Mouse (Mus musculus) thymus, adult 2 months (tissue): ENCODE data around the gene Gm20388. TPM values are rescaled to one million over a fixed set of nuclear protein-coding genes. Genes with fewer than 3 reads are reported as not detected.
"Not testable (repeated sequence)": the region's sequence is repeated elsewhere in the genome, so short reads cannot be mapped to it uniquely, and the experiment has no call there.

Experiments
- DNase-seq: peaks from one replicate; pipeline ENCODE4 v3.0.0; 2021
- H3K27ac ChIP-seq: fragments of 200-500 bp; 2 replicates; pipeline ENCODE4 v1.5.1; 2012; ENCODE audit warnings: low read length, control low read depth; ENCODE audit not compliant: control insufficient read depth, insufficient read depth
- H3K27me3 ChIP-seq: fragments of 200-500 bp; 2 replicates; pipeline ENCODE4 v1.6.1; 2012; ENCODE audit warnings: mild to moderate bottlenecking, low read length, moderate library complexity, mixed read lengths; ENCODE audit not compliant: control insufficient read depth, insufficient read depth
- H3K36me3 ChIP-seq: fragments of 200-500 bp; 2 replicates; pipeline ENCODE4 v1.6.1; 2012; ENCODE audit warnings: mild to moderate bottlenecking, low read length, moderate library complexity; ENCODE audit not compliant: control insufficient read depth, insufficient read depth
- H3K4me1 ChIP-seq: fragments of 200-500 bp; replicated peaks from 2 replicates; pipeline ENCODE4 v1.6.1; 2012; ENCODE audit warnings: low read length; ENCODE audit not compliant: control insufficient read depth, insufficient read depth
- H3K4me3 ChIP-seq: fragments of 200-500 bp; 2 replicates; pipeline ENCODE4 v1.5.1; 2012; ENCODE audit warnings: mild to moderate bottlenecking, low read length, control low read depth, moderate library complexity; ENCODE audit not compliant: control insufficient read depth, insufficient read depth
- CTCF ChIP-seq: fragments of 200-500 bp; IDR thresholded peaks from 2 replicates; pipeline ENCODE4 v1.5.1; 2012; ENCODE audit warnings: mild to moderate bottlenecking, control low read depth, low read length, moderate library complexity, borderline replicate concordance; ENCODE audit not compliant: control insufficient read depth, poor library complexity, insufficient read depth; ENCODE audit errors: extremely low read depth
- POLR2A ChIP-seq: fragments of 200-500 bp; IDR thresholded peaks from 2 replicates; pipeline ENCODE4 v1.6.1; 2012; ENCODE audit warnings: mild to moderate bottlenecking, low read length, control low read depth, moderate library complexity; ENCODE audit not compliant: control insufficient read depth, poor library complexity, insufficient read depth; ENCODE audit errors: extremely low read depth
- WGBS: fragments of 180-500 bp; shearing (Covaris S2); methylation state at CpG from one replicate; pipeline ENCODE4 v1.1.7; 2018; 5-methylcytosine and 5-hydroxymethylcytosine counted together
- polyA plus RNA-seq: library from polyadenylated mRNA; depleted of rRNA; stranded (reverse); fragments of >200 nt; gene quantifications from 2 replicates; pipeline ENCODE4 v1.2.3, GENCODE M21; 2012

Gm20388 gene
- polyA plus RNA-seq, 1 experiment: 103 TPM

DNA sequence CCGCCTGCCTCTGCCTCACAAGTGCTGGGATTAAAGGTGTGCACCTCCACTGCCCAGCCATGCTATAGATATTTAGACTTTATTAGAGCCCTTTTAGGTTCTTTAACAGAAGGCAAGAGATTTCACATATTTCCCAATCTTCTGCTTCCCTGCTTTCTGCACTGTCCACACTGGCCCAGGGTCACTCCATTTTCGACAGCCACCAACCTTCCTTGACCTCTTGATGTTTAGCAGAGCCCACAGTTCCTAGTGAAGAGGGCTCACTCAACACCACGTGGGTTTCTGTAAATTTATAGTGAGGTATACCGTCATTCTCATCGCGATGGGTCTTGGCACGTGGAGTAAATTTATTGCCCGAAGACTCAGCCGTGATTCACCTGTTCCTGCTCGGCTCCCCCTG, 3719.4 kb downstream of the Gm20388 start:
- peaks cover 12% of the 10 kb centered on the region; the same call in 1 of the 2 replicates for H3K27me3 ChIP-seq
- WGBS: 45% methylated on average over 10 of the region's 10 CpGs
- no peak for DNase-seq

DNA sequence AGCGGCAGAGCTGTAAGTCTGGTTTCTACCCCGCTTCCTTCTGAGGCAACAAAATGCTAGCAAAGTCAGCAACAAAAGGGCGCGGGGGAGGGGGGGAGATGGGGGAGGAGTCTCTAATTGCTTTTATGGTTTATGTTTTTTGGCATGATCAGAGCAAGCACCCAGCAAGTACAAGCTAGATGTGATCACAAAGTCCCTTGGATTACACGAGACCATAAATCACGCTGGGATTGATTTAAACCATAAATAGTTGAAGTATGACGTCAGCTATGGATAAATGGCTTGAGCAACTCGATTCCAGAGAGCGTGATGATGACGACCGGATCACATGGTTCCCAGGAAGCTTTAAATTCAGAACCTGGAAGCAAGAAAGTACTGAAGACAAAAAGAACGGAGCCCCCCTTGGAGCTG, 3720.2 kb downstream of the Gm20388 start:
- Histone ChIP-seq H3K4me3 (no peak overlapping the region), H3K36me3 (no peaks in the 10 kb centered on the region), H3K4me1 (0 out of 2 replicates have a peak, but pooled peaks cover 4% of the 10 kb centered on the region), H3K27ac (no peak overlapping the region), H3K27me3 (peaks cover 12% of the 10 kb centered on the region; the same call in 1 of the 2 replicates)
- TF ChIP-seq POLR2A: no peak
- 52% methylated on average over 12 of the region's 12 CpGs for WGBS
- no peak for DNase-seq

More for the DNA sequence above, 3719.4 kb downstream of the Gm20388 start:
- Histone ChIP-seq H3K36me3 (no peaks in the 10 kb centered on the region), H3K27ac (no peak overlapping the region), H3K4me3 (no peak overlapping the region), H3K4me1 (0 out of 2 replicates have a peak, but pooled peaks cover 4% of the 10 kb centered on the region)
- TF ChIP-seq CTCF: no peak
- no peak for TF ChIP-seq POLR2A

DNA sequence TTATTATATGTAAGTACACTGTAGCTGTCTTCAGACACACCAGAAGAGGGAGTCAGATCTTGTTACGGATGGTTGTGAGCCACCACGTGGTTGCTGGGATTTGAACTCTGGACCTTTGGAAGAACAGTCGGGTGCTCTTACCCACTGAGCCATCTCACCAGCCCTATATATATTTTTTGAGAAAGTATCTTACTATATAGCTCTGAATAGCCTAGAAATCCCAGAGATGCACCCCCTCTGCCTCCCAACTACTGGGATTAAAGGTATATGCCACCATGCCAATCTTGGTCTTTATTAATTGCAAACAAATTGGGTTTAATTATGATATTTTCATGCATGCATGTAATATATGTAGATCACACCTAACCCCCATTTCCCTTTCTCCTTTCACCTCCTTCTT, 3721.1 kb downstream of the Gm20388 start:
- DNase-seq, H3K4me1 ChIP-seq, H3K4me3 ChIP-seq, H3K36me3 ChIP-seq, H3K27ac ChIP-seq: not testable (repeated sequence)
- H3K27me3 ChIP-seq: peaks cover 12% of the 10 kb centered on the region; the same call in 1 of the 2 replicates
- WGBS: 76% methylated on average over 3 of the region's 3 CpGs

DNA sequence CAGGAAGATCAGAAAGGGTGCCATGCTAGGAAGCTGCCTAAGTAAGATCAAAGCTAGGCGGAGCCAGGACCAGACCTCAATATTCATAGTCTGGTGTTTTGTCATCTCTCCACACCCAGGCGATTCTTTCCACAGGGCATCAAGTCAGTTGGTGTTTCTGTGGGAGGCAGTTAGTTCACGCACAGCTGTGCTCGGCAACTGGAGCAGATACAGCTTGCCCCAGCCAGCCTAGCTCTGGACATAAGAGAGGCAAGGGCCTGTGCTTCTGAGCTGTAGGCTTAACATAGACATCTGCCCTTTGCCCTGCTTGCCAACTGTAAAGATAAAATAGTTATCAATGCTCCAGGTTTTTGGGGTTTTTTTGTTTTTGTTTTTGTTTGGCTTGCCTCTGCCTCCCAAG, 3721.6 kb downstream of the Gm20388 start:
- WGBS: 85% methylated on average over 4 of the region's 4 CpGs
- no peak for TF ChIP-seq CTCF
- no peak for TF ChIP-seq POLR2A
- Histone ChIP-seq H3K27ac (no peak overlapping the region), H3K36me3 (no peaks in the 10 kb centered on the region), H3K27me3 (peaks cover 12% of the 10 kb centered on the region; the same call in 1 of the 2 replicates), H3K4me1 (0 out of 2 replicates have a peak, but pooled peaks cover 4% of the 10 kb centered on the region), H3K4me3 (no peak overlapping the region)
- DNase-seq: no peak

DNA sequence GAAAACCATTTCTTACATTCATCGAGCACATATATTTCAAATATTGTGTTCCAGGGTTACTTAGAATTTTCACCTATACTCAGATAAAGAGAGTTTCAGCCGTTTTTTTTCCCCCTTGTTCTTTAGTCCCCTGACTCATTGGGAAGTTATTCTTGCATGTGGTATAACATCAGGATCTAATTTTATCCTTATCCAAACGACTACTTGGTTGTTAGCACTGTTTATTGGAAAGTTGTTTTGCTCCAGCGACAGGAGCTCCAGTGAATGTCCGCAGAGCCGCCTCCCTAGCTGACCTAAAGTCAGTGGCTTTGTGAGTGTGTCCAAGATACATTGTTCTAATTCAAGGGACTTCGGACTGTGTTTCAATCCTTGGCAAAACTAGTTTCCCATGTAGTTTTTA, 3723.2 kb downstream of the Gm20388 start:
- Histone ChIP-seq H3K27me3 (peaks cover 12% of the 10 kb centered on the region; the same call in 1 of the 2 replicates), H3K4me1 (0 out of 2 replicates have a peak, but pooled peaks cover 4% of the 10 kb centered on the region), H3K4me3 (no peak overlapping the region), H3K27ac (no peak overlapping the region), H3K36me3 (no peaks in the 10 kb centered on the region)
- TF ChIP-seq POLR2A (no peak), CTCF (no peak)
- DNase-seq: no peak
- WGBS: 66% methylated on average over 7 of the region's 7 CpGs

DNA sequence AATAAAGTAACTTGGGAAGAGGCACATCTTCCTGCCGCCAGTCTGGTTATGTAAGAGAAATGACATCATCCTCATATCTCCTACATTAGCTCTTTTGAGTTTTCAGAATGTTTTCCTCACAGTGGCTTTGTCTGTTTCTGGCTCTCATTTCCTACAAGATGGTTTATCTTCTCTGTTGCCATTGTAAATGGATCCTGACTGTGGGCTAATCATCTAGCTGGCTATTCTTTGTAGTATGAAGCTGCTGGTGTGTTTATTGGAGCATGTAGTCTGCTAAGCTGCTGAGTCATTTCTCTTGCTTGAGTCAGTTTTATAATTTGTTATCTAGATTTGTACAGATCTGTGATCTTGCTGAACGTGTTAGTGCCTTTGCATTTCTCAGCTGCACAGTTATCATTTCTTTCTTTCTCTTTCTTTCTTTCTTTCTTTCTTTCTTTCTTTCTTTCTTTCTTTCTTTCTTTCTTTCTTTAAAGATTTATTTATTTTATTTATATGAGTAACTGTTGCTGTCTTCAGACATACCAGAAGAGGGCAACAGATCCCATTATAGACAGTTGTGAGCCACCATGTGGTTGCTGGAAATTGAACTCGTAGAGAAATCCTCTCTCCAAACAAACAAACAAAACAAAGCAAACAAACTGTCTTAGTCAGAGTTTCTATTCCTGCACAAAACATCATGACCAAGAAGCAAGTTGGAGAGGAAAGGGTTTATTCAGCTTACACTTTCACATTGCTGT, 3723.9 kb downstream of the Gm20388 start:
- no peaks in the 10 kb centered on the region for H3K36me3 ChIP-seq
- no peak for DNase-seq
- H3K4me3 ChIP-seq: no peak overlapping the region
- peaks cover 7% of the 10 kb centered on the region; the same call in 1 of the 2 replicates for H3K27me3 ChIP-seq
- no peak for TF ChIP-seq POLR2A
- no peak for TF ChIP-seq CTCF
- H3K4me1 ChIP-seq: no peaks in the 10 kb centered on the region
- WGBS: 11% methylated on average over 3 of the region's 3 CpGs
- H3K27ac ChIP-seq: no peak overlapping the region

DNA sequence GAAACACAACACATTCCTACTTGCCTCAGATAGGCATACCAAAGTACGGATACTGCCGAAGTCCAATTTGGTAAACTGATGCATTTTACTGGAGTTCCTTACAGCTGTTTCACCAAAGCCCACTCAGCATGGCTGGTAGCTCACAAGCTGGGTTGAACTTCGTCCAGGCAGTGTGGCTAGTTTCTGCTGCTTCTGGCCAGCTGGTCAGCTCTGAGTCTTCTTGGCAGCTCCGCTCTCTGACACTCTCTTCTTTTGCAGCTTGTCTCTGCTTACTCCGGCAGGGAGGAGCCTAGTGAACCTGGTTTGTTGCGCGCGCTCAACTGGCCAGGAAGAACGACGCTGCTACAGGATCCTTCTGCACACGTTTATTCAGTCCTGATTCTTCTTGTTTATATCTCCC, 3725.0 kb downstream of the Gm20388 start:
- whole genome bisulfite sequencing: 95% methylated on average over 11 of the region's 11 CpGs

More for the DNA sequence above, 3725.0 kb downstream of the Gm20388 start:
- no peaks in the 10 kb centered on the region for H3K36me3 ChIP-seq
- TF ChIP-seq POLR2A (no peak), CTCF (no peak)
- H3K27me3 ChIP-seq: peaks cover 6% of the 10 kb centered on the region; the same call in 1 of the 2 replicates
- no peak overlapping the region for H3K27ac ChIP-seq
- H3K4me3 ChIP-seq: no peak overlapping the region
- no peak for DNase-seq
- no peaks in the 10 kb centered on the region for H3K4me1 ChIP-seq
